Mouse (Mus musculus): ENCODE results near the gene Wwc2.

DNA sequence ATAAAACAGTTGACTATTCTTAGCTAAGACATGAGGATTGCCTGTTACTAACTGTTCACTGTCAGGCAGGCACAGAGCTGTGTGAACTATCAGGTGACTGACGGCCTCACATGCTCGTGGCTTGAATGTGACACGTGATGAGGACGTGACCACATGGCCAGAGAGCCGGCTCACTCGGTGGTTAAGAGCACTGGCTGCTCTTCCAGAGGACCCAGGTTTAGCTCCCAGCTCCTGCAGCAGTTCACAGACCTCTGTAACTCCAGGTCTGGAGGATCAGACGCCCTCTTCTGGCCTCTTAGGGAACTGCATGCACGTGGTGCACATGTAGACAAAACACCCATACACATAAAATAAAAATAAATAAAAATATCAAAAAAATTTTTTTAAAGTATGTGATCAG is 140.9 kb downstream of the Wwc2 start:
- TF ChIP-seq POLR2A (IDR thresholded peaks at IDR 0.05; ENCODE audit: low read depth, low read length) (no peak), CTCF (IDR thresholded peaks at IDR 0.05; ENCODE audit: extremely low read depth, insufficient read depth, insufficient read length, insufficient replicate concordance) (no peak)

Measured in spleen, adult 2 months (tissue).